Mouse (Mus musculus) kidney, embryonic 14.5 days (tissue): ENCODE results near the gene Btnl6. TPM values are rescaled to one million over a fixed set of nuclear protein-coding genes. Genes with fewer than 3 reads are reported as not detected.
A peak's percentile ranks its signal among the peaks of the same experiment; 100 is the strongest.

Source experiments
- ATAC-seq: fragments of 200-750 bp; cut with Nextera tagmentation; 2 replicates; pipeline ENCODE4 v1.8.0; 2017; ENCODE audit warnings: moderate number of reproducible peaks, mild to moderate bottlenecking, moderate TSS enrichment, moderate library complexity; ENCODE audit not compliant: low FRiP score, low TSS enrichment
- H3K27ac ChIP-seq: fragments of 300-500 bp; sonication (generic); 2 replicates; pipeline ENCODE4 v1.5.1; 2014; ENCODE audit warnings: low read depth, mild to moderate bottlenecking, low read length, moderate library complexity, mixed read lengths
- H3K27me3 ChIP-seq: fragments of 300-500 bp; sonication (generic); 2 replicates; pipeline ENCODE4 v1.6.1; 2014; ENCODE audit warnings: mild to moderate bottlenecking, low read length; ENCODE audit not compliant: control insufficient read depth, insufficient read depth
- H3K36me3 ChIP-seq: fragments of 300-500 bp; sonication (generic); 2 replicates; pipeline ENCODE4 v1.6.1; 2014; ENCODE audit warnings: low read length, mixed read lengths; ENCODE audit not compliant: control insufficient read depth, insufficient read depth
- H3K4me1 ChIP-seq: fragments of 300-500 bp; sonication (generic); 2 replicates; pipeline ENCODE4 v1.6.1; 2014; ENCODE audit warnings: low read length, mixed read lengths; ENCODE audit not compliant: control insufficient read depth, insufficient read depth
- H3K4me2 ChIP-seq: fragments of 300-500 bp; sonication (generic); replicated peaks from 2 replicates; pipeline ENCODE4 v1.6.1; 2014; ENCODE audit warnings: low read depth, mild to moderate bottlenecking, low read length
- H3K4me3 ChIP-seq: fragments of 300-500 bp; sonication (generic); 2 replicates; pipeline ENCODE4 v1.5.1; 2014; ENCODE audit warnings: mild to moderate bottlenecking, low read length
- H3K9ac ChIP-seq: fragments of 300-500 bp; sonication (generic); 2 replicates; pipeline ENCODE4 v1.6.1; 2014; ENCODE audit warnings: low read depth, mild to moderate bottlenecking, low read length, moderate library complexity
- H3K9me3 ChIP-seq: fragments of 300-500 bp; sonication (generic); 2 replicates; pipeline ENCODE4 v1.6.1; 2016; ENCODE audit warnings: low read length; ENCODE audit not compliant: control insufficient read depth
- WGBS: fragments of 180-500 bp; shearing (Covaris S2); extraction: QIAGEN DNeasy Blood & Tissue Kit; methylation state at CpG from one replicate; pipeline ENCODE4 v1.1.7; 2014; 5-methylcytosine and 5-hydroxymethylcytosine counted together
- polyA plus RNA-seq: library from polyadenylated mRNA; unstranded; fragments of >200 nt; fragmentation: Nextera tagmentation; extraction: Ambion mirVana; gene quantifications from 2 replicates; pipeline ENCODE4 v1.2.1, GENCODE M21; 2014

The Btnl6 gene
- polyA plus RNA-seq: not detected in 2 replicates

GRCm38 (mm10) chr17:34517252-34517651, at the start of gene Btnl6:
Btnl6 (minus strand) TSS chr17:34517352.
- H3K27me3 ChIP-seq: no peaks in the 10 kb centered on the region
- 90% methylated on average over 4 of the region's 4 CpGs for WGBS
- no peak within 1 kb of the TSS for H3K9ac ChIP-seq
- no peaks in the 10 kb centered on the region for H3K36me3 ChIP-seq
- H3K4me2 ChIP-seq: no peak within 1 kb of the TSS
- H3K4me1 ChIP-seq: no peaks in the 10 kb centered on the region
- ATAC-seq: no peak
- H3K27ac ChIP-seq: no peak within 1 kb of the TSS
- no peaks in the 10 kb centered on the region for H3K9me3 ChIP-seq
- no peak within 1 kb of the TSS for H3K4me3 ChIP-seq

GRCm38 (mm10) chr17:34564796-34565195, 47.6 kb upstream of the Btnl6 start:
- peak overlapping the region; percentile 72 for H3K27ac ChIP-seq
- no peaks in the 10 kb centered on the region for H3K9me3 ChIP-seq
- H3K4me1 ChIP-seq: peaks cover 8% of the 10 kb centered on the region
- 29% methylated on average over 3 of the region's 3 CpGs for WGBS
- H3K4me2 ChIP-seq: peak overlapping the region; percentile 32; the same call in 1 of the 2 replicates
- no peaks in the 10 kb centered on the region for H3K36me3 ChIP-seq
- peak overlapping the region; percentile 42 for H3K9ac ChIP-seq
- peak overlapping the region; percentile 18; the same call in 1 of the 2 replicates for H3K4me3 ChIP-seq
- H3K27me3 ChIP-seq: no peaks in the 10 kb centered on the region
- peak; percentile 34; the same call in 1 of the 2 replicates for ATAC-seq

- peak within 1 kb of the TSS; percentile 18; the same call in 1 of the 2 replicates for H3K4me3 ChIP-seq
- peaks cover 8% of the 10 kb centered on the region for H3K4me1 ChIP-seq
- no peaks in the 10 kb centered on the region for H3K27me3 ChIP-seq
- 7% methylated on average over 6 of the region's 6 CpGs for WGBS
- H3K9me3 ChIP-seq: no peaks in the 10 kb centered on the region
- H3K27ac ChIP-seq: peak within 1 kb of the TSS; percentile 72
- H3K36me3 ChIP-seq: no peaks in the 10 kb centered on the region
- ATAC-seq: peak; percentile 66; the same call in 1 of the 2 replicates
- H3K9ac ChIP-seq: peak within 1 kb of the TSS; percentile 42
- peak within 1 kb of the TSS; percentile 32; the same call in 1 of the 2 replicates for H3K4me2 ChIP-seq
Observed at GRCm38 (mm10) chr17:34564003-34564421, 46.9 kb upstream of the Btnl6 start, which contains the start of gene Notch4. Notch4 (plus strand) TSS chr17:34564268.

- H3K9me3 ChIP-seq: no peaks in the 10 kb centered on the region
- H3K4me3 ChIP-seq: no peak overlapping the region
- peaks cover 8% of the 10 kb centered on the region for H3K4me1 ChIP-seq
- H3K27me3 ChIP-seq: no peaks in the 10 kb centered on the region
- 58% methylated on average over 11 of the region's 11 CpGs for WGBS
- H3K4me2 ChIP-seq: no peak overlapping the region
- H3K9ac ChIP-seq: no peak overlapping the region
- no peak overlapping the region for H3K27ac ChIP-seq
- no peak for ATAC-seq
- no peaks in the 10 kb centered on the region for H3K36me3 ChIP-seq
Observed at GRCm38 (mm10) chr17:34563354-34563753, 46.2 kb upstream of the Btnl6 start.

GRCm38 (mm10) chr17:34562595-34562994, 45.4 kb upstream of the Btnl6 start:
- H3K27me3 ChIP-seq: no peaks in the 10 kb centered on the region
- no peak overlapping the region for H3K9ac ChIP-seq
- peaks cover 8% of the 10 kb centered on the region for H3K4me1 ChIP-seq
- no peak overlapping the region for H3K4me3 ChIP-seq
- WGBS: 67% methylated on average over 3 of the region's 3 CpGs
- H3K4me2 ChIP-seq: no peak overlapping the region
- ATAC-seq: no peak
- no peaks in the 10 kb centered on the region for H3K36me3 ChIP-seq
- no peak overlapping the region for H3K27ac ChIP-seq
- H3K9me3 ChIP-seq: no peaks in the 10 kb centered on the region

GRCm38 (mm10) chr17:34561200-34561599, 44.0 kb upstream of the Btnl6 start:
- Histone ChIP-seq H3K27ac (peak overlapping the region; percentile 30; the same call in 1 of the 2 replicates), H3K9me3 (no peaks in the 10 kb centered on the region), H3K9ac (no peak overlapping the region), H3K4me2 (no peak overlapping the region), H3K4me3 (no peak overlapping the region), H3K4me1 (peaks cover 8% of the 10 kb centered on the region), H3K27me3 (no peaks in the 10 kb centered on the region), H3K36me3 (no peaks in the 10 kb centered on the region)
- no peak for ATAC-seq
- WGBS: 49% methylated on average over 8 of the region's 8 CpGs

GRCm38 (mm10) chr17:34560438-34560837, 43.3 kb upstream of the Btnl6 start:
- no peak for ATAC-seq
- 91% methylated on average over 6 of the region's 6 CpGs for WGBS

GRCm38 (mm10) chr17:34559895-34560294, 42.7 kb upstream of the Btnl6 start:
- 27% methylated on average over 15 of the region's 15 CpGs for WGBS
- H3K9ac ChIP-seq: no peak overlapping the region
- peaks cover 8% of the 10 kb centered on the region for H3K4me1 ChIP-seq
- H3K27ac ChIP-seq: no peak overlapping the region
- H3K4me3 ChIP-seq: no peak overlapping the region
- H3K9me3 ChIP-seq: no peaks in the 10 kb centered on the region
- no peak for ATAC-seq
- no peaks in the 10 kb centered on the region for H3K36me3 ChIP-seq
- no peak overlapping the region for H3K4me2 ChIP-seq
- H3K27me3 ChIP-seq: no peaks in the 10 kb centered on the region

More at GRCm38 (mm10) chr17:34560438-34560837, 43.3 kb upstream of the Btnl6 start:
- Histone ChIP-seq H3K4me2 (no peak overlapping the region), H3K9me3 (no peaks in the 10 kb centered on the region), H3K36me3 (no peaks in the 10 kb centered on the region), H3K9ac (no peak overlapping the region), H3K4me3 (no peak overlapping the region), H3K4me1 (peaks cover 8% of the 10 kb centered on the region), H3K27me3 (no peaks in the 10 kb centered on the region), H3K27ac (no peak overlapping the region)

GRCm38 (mm10) chr17:34559116-34559515, 42.0 kb upstream of the Btnl6 start:
- H3K27me3 ChIP-seq: no peaks in the 10 kb centered on the region
- H3K9ac ChIP-seq: no peak overlapping the region
- WGBS: 87% methylated on average over 7 of the region's 7 CpGs
- no peaks in the 10 kb centered on the region for H3K9me3 ChIP-seq
- H3K27ac ChIP-seq: no peak overlapping the region
- no peak overlapping the region for H3K4me2 ChIP-seq
- H3K4me3 ChIP-seq: no peak overlapping the region
- H3K4me1 ChIP-seq: peaks cover under 1% of the 10 kb centered on the region; the same call in 1 of the 2 replicates
- no peak for ATAC-seq
- no peaks in the 10 kb centered on the region for H3K36me3 ChIP-seq
